Mouse (Mus musculus): ENCODE data around the gene Hes1. TPM values are rescaled to one million over a fixed set of nuclear protein-coding genes. Genes with fewer than 3 reads are reported as not detected.
A peak's percentile ranks its signal among the peaks of the same experiment; 100 is the strongest.

Hes1 gene
- total RNA-seq, 2 experiments from 2014 or later, result 7.6 to 13.0 TPM

DNA sequence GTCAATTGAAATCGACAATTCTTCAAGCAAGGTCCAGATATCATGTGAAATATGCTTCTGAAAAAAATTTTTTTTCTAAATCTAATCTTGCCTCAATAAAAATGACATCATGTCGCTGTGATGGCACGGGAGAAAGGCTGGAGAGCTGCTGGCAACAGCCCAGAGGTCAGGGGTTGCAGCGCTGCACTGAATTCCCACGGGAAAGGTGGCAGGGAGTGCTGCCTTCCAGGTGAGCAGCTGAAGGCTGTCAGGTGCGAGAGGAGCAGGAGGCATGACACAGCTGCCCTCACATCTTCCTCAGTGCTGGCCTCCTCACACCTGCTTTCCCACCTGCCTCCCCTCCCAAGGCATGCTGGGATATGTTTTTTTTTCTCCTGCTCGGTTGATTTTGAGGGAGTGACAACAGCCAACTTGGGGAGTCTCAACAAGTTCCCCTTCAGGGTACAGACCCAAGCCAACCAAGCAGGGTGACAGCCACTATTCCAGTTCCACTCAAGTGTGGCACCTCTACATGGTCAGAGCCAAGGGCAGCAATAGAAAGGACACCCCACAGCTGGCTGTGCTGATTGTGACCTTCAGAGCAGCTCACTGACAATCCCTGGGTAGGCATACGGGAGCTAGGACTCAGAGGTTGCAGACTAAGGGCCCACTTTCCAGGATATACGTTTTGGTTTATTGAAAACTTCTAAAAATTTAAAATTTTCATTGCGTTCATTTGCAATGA is 13.3 kb upstream of the Hes1 start:
- DNase-seq (ENCODE audit: low spot score), result no peak

DNA sequence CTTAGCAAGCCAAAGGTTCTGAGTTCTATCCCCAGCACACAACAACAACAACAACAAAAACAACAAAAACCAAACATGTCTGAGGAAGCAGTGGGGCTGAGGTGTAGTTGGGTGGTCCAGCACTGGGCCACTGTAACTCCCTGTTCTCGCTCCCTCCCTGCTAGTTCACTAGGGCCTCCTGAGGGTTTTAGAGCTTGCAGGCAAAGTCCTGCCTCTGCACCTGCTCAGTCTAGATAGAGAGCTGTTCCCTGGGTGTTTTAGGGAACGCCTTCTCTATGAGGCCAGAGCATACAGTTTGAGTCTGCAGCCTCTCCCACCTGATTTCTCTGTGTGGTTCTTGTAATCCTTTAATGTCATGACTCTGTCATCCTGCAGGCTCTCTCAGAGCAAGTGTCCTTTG is 11.9 kb upstream of the Hes1 start:
- DNase-seq (ENCODE audit: low spot score), result no peak

DNA sequence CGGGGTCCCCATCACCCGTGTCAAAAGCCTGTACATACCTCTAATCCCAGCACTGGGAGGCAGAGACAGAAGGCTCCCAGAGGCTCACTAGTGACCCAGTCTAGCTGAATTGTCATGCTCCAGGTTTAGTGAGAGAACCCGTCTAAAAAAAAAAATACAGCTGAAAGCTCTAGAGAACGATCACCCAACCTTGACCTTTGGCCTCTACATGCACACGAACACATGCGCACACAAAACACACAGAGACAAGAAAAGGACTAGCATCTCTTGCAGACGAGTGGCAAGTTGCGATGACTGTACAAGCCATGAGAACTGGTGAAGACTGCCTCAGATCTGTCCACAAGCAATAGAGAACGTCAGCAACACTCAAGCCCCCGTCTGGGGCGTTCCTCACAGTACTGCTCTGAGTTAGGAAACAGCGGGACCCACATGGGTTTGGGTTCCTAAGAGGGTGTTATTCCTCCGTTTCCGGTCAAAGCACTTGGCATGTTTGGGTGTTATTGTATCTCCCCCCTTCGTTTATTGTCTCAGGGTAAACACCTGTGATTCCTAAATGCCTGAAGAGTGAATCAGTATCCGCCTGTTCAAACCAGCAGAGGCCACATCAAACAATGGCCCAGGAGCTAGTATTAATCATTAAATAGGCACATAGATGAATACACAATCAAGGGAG is 11.2 kb upstream of the Hes1 start:
- no peak for DNase-seq (ENCODE audit: low spot score)

DNA sequence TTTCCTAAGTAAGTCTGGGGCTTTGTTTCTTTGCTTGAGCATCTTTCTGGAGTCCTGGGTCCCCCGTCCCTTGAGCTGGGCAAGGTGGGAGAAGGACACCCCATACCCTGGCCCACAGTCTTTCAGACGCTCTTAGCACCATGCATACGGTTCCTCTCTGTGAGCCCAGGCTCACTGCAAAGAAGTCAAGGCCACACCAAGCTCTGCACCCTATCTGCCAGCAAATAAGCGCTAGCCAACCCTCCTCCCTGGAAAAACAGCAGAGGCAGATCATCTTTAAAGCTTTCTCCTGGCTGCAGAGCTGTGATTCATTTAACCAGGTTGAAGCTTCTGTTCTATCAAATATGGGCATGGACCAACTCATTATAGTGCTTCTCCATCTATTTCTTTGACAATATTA is 9.6 kb upstream of the Hes1 start:
- no peak for DNase-seq (ENCODE audit: low spot score)

DNA sequence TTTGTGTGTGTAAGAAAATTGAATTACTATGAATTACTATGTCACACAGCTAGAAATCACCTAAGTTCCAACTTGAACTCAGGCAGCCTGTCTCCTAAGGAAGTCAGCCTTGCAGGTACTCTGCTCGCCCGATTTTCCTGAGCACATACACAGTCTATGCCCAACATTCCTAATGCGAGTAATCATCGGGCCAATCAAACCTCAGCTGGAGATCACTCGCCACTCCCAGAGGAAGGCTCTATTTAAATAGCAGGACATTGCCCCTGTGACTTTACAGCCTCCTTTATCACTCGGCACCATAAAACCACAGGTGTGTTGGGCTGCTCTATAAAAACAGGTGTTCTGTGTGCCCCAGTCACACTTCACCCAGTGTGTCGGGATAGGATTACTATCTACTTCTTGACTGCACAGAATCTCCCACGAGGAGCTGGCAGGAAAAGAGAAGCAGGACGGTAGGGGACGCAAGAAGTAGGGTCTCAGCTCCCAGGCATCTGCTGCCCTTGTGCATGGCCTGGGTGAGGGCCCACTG is 8.8 kb upstream of the Hes1 start:
- no peak for DNase-seq (ENCODE audit: low spot score)

DNA sequence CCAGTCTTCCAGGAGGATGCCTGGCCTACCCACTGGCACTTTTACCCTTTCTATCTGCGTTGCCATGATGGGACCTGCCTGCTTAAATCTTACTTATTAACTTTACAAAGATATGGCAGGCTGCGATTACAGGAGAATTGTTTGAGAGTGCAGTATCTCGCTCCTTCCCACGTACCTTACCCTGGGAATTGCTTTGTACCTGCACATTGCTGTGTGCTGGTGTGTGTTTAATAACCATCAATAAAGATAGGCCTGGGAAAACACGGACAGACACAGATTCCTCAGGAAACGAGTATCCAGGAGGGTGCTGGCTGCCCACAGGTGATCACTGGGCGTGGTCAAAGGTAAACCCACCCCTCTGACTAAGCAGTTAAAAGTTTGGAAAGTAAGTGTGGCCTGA is 8.3 kb upstream of the Hes1 start:
- DNase-seq (ENCODE audit: low spot score), result no peak

DNA sequence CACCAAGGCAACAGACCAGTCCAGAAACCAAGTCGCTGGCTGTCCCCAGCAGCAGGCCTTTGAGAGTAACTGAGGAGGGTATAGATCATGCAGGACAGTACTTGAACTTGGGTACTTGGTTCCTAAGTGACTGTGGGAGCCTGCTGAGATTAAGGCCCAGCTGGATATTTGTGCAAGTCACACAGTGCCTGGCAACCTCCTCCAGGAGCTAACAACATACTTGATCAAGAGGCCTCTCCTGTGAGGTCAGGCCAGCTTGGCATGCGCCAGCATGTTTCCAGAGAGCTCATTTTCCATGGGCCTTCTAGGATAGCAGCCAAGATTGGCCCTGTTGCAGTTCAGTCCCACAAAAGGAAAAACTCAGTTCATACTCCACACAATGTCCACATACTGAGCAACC is 7.3 kb upstream of the Hes1 start:
- DNase-seq (ENCODE audit: low spot score), result peak; percentile 53

DNA sequence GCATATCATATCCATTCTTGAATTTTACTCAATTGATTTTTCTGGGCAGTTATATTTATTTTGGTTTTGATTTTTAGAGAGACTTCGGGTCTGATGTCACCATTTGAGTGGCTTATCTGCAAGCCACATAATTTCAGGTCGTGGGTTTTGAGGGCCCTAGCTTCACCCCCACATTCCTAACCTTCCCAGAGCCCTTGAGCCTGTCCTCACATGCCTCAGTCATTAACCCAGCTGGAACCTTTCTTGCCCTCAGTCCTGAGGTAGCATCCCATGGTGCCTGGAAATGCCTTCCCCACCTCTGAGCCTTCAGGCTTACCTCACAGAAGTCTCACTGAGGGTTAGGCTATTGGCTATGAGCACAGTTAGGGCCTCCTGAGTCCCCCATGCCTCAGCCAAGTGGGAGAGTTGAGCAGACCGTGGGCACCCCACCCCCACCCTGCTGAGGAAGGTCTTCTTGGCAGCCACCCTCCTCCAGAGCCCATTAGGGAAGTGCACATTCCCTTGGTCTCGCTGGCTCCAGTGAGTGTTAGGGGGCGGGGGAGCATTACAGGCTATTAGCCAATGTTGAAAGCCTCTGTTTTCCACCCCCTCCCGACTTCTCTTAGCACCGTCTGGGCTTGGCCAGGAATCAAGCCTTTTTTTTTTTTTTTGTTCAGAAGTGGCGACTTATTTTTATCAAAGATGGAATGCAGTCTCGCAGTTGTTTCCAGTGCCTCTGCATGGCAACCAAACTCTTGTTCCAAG is 5.0 kb upstream of the Hes1 start:
- peak; percentile 35 for DNase-seq (ENCODE audit: low spot score)

DNA sequence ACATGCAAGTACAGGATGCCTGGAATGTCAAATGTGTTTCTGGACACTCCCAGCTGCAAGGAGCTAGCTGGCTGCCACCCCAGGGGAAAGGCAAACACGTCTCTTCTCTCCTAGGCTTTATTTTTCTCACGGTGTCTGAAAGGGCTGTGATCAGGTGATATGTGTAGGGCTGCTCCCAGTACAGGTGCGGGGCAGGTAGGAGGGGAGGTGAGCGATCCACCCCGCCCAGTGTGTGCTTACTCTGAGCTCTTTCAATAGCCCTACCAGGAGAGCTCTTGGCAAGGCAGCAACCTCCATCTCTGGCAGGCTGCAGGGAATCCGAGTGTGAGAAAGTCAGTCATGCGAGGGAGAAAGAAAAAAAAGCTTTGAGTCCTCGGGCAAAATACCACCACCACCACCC is 3.8 kb upstream of the Hes1 start:
- no peak for DNase-seq (ENCODE audit: low spot score)

DNA sequence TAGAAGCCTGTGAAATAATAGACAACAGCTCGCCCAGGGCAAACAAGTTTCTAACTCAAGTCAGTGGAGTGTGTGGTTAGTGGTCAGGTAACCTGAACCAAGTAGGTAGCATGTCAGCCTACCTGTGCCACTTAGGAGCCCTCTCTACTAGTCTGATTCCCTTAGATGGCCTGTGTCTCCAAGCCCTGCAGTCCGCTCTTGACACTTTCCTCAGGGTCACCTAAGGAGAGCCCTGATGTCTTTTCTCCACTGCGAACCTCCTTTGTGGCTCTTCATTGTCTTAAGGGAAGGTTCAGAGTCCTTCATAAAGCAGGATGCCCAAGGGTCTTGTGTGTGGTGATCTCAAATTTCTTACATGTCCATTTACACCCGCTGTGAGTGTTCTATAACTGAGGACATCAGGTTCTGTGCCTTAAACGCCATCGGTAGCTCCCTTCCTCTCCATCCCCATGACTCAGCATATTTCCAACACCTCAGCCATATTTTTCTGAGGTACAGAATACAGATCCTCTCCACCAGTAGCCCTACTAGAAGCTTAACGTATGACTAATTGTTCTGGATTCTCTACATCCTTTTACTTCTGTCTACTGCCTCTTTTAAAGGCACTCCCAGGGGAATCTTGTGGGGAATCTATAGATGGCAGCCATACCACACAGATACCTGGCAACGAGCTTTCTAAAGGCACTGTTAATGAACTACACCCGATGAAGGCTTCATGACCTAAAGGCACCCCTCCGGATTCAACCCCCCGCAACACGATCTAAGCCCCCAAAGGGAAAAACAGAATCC is 1.7 kb upstream of the Hes1 start:
- DNase-seq (ENCODE audit: low spot score), result no peak

DNA sequence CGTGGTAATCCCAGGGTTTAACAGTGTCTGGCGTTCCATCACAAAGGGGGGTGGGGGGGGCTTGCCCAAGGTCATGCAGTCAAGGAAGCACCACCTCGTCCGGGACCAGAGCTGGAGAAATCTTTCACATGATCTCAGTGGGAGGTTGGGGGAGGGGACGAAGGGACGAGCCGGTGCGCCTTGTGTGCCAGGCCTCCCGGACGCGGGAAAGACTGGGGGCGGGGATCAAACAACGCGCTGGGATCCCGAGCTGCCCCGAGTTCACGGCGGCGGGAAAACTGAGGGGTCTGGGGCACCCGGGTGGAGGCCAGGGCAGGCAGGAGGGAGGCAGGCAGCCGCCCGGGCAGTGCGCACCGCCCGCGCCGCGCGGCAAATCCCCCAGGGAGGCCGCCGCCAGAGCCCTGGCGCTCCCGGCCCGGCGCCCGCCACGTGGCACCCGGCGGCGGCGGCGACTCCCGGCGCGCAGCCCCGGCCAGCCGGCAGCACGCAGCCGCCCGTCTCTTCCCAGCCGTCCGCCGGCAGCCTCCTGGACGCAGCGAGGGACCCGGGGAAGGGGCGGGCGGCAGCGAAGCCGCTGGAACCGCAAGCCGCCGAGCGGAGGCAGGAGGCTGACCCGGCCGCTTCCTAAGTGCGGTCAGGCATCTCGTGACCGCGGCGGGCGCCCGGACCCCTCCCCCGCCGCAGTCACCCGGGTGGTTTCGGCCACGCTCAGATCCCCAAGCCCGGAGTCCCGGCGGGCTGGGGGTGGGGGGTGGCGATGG is 883 bp upstream of the Hes1 start:
- peak; percentile 67 for DNase-seq (ENCODE audit: low spot score)

DNA sequence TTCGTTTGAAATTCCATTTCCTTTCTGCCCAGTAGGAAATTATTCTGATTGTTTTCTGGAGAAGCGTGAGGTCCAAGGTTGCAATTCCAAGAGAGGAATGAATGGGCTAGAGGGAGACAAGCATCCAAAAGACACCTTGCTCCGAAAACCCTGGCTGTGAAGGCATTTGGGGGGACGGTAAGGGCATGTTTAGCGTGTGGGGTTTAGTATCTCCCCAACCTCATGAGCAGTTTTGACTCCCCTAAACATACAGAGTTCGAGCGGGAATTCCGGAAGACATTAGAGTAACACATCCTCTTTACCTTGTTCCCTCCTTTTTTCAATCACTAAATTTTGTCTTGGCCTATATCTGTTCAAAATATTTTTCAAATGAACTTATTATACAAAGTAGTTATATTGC is 429 bp downstream of the Hes1 start:
- peak; percentile 12 for DNase-seq (ENCODE audit: low spot score)

DNA sequence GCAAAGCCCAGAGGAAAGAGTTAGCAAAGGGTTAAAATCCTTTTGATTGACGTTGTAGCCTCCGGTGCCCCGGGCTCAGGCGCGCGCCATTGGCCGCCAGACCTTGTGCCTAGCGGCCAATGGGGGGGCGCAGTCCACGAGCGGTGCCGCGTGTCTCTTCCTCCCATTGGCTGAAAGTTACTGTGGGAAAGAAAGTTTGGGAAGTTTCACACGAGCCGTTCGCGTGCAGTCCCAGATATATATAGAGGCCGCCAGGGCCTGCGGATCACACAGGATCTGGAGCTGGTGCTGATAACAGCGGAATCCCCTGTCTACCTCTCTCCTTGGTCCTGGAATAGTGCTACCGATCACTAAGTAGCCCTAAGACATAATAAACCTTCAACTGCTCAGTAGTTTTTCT is 893 bp downstream of the Hes1 start:
- peak; percentile 96 for DNase-seq (ENCODE audit: low spot score)

DNA sequence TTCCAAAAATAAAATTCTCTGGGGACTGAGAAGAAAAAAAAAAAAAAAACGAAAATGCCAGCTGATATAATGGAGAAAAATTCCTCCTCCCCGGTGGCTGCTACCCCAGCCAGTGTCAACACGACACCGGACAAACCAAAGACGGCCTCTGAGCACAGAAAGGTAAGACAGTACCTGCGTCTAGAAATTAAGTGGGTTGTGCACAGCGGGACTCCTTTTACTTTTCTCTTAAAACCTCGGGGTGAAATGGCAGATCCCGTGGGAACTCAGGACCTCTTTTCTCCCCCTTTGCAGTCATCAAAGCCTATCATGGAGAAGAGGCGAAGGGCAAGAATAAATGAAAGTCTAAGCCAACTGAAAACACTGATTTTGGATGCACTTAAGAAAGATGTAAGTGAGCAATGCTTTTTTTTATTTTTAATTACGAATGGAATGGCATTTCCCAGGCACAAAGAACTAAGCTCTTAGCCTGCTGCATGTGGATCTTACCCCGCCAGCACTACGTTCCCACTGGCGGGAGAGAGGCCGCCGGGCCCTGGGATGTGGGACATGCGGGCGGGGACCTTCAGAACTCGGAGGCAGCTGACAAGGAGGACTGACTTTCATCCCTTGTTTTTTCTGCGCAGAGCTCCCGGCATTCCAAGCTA is 1.5 kb downstream of the Hes1 start:
- peak; percentile 27 for DNase-seq (ENCODE audit: low spot score)

DNA sequence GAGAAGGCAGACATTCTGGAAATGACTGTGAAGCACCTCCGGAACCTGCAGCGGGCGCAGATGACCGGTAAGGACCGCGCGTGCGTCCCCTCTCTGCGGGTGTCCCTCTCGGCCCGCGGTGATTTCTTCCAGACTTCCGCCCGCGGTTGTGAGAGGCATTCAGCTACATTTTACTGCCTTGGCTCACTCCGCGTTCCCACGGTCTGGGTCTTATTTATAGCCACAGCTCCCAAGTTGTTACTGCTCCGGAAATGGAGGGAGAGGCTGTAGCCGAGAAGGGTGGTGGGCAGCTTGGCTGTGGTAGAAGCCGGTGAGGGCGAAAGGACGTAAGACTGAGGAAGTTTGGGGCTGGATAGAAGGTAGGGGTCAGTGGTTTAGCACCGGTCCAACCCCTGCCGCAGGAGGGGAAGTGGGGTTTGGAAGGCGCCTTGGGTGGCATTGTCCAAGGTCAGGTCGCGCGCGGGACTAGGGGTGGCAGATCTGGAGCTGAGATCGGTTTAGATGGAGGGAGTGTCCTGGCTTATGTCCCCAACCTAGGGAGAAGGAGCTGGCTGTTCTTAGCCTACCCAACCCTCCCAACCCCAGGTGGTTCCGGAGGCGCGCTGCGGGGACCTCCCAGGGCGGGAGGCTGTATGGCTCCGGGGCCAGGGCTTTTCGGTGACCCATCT is 2.1 kb downstream of the Hes1 start:
- DNase-seq (ENCODE audit: low spot score), result peak; percentile 72

DNA sequence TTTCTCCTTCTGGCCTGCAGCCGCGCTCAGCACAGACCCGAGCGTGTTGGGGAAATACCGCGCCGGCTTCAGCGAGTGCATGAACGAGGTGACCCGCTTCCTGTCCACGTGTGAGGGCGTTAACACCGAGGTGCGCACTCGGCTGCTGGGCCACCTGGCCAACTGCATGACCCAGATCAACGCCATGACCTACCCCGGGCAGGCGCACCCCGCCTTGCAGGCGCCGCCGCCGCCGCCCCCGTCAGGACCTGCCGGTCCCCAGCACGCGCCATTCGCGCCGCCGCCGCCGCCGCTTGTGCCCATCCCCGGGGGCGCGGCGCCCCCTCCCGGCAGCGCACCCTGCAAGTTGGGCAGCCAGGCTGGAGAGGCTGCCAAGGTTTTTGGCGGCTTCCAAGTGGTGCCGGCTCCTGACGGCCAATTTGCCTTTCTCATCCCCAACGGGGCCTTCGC is 2.7 kb downstream of the Hes1 start:
- peak; percentile 85 for DNase-seq (ENCODE audit: low spot score)

DNA sequence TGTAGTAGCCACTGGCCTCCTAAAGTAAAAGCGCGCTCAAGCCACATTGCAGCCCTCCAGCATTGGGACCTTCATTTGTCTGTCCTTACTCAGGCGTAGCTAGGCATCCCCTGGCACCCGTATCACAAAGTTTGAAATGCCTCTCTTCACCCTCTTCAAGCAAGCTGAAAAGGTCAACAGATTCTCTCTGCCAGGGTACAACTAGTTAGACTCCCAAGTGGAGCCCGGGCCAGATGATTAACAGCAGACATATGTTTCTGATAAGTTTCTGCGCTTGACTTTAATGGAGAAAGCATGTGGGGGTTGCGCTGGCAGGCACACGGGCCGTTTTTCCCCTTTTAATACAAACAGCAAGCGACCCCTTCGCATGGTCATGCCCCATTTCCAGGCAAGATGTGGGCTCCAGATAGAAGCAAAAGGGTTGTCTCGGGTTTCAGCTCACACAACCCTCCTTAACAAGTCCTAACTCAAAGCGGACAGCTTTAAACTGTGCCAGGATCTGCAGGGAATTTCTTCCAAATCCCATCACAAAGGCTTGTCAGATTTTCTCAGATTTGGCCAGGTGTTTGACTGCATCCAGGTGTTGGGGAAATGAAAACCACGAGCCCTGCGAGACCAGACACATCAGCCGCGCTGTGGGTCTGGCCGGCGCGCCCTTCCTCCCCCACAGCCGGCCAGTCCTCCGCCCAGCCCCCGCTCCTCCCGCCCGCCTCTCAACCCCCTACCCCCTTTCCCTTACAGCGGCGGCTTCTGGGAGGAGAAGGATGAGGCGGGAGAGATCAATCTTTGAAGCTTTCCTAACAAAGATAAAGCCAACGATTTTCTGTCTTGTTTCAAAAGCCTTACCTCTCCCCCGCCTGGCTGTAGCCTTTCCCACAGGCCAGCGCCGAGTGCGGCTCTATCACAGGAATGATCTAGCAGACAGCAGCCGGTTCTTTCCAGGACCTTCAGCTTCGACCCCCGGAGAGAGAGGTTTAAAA is 4.1 kb downstream of the Hes1 start:
- peak; percentile 15 for DNase-seq (ENCODE audit: low spot score)

DNA sequence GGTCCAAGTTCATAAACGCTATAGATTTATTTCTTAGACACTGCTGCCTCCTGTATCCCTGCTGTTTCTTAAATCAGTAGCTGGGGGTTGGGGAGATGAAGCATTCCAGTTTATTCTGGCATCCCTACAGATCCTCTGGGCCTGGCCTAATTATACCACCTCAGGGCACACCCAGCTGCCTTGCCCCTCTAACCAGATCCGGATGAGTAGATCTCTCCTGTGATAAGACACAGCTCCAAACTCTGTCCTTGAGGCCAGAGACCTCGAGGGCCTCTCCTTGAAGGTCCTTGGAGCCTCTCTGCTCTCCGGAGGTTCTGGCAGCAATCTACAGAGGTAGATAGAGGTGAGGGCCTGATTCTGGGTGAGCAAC is 5.4 kb downstream of the Hes1 start:
- peak; percentile 30 for DNase-seq (ENCODE audit: low spot score)

All from gastrocnemius, adult 18-20 months (tissue).